Mouse (Mus musculus) embryonic fibroblast, embryonic 13.5 days (primary cell): ENCODE data around the gene Atp1a2.

ENCODE experiments used
- CTCF ChIP-seq: IDR thresholded peaks from 2 replicates; pipeline ENCODE4 v1.5.1; 2011; ENCODE audit warnings: mild to moderate bottlenecking, control low read depth, low read length, moderate library complexity, borderline replicate concordance; ENCODE audit not compliant: insufficient read depth
- POLR2A ChIP-seq: IDR thresholded peaks from 2 replicates; pipeline ENCODE4 v1.6.1; 2011; ENCODE audit warnings: low read depth, mild to moderate bottlenecking, control low read depth, low read length, moderate library complexity

- no peak for TF ChIP-seq CTCF
- no peak for TF ChIP-seq POLR2A
Observed at GRCm38 (mm10) chr1:172312768-172313561, 15.1 kb upstream of the Atp1a2 start.
